Mouse (Mus musculus) T-helper 1 cell (primary cell): ENCODE measurements around the gene Frrs1l.

Source experiments
- in situ Hi-C: fragments of 300-600 bp; cut with MboI, MseI; formaldehyde crosslinking; loops from one replicate; pipeline ENCODE4 v1.15.1; 2025; ENCODE audit warnings: high pct_unique_total_duplicates

Frrs1l gene

GRCm38 (mm10) chr4:56965586-56966179 lies 24.5 kb downstream of the Frrs1l start:
- in situ Hi-C loops, result no loop called here

- in situ Hi-C loops, result no loop called here
Measured at GRCm38 (mm10) chr4:56963687-56964086, 26.5 kb downstream of the Frrs1l start.

- in situ Hi-C loops, result no loop called here
Measured at GRCm38 (mm10) chr4:56961320-56961925, 28.8 kb downstream of the Frrs1l start.

GRCm38 (mm10) chr4:56957518-56957917 lies 32.7 kb downstream of the Frrs1l start:
- in situ Hi-C loops, result no loop called here

GRCm38 (mm10) chr4:56953235-56953634 lies 37.0 kb downstream of the Frrs1l start:
- in situ Hi-C loops, result no loop called here

- in situ Hi-C loops, result no loop called here
Measured at GRCm38 (mm10) chr4:56951701-56952100, 38.5 kb downstream of the Frrs1l start.

GRCm38 (mm10) chr4:56949494-56949893 lies 40.7 kb downstream of the Frrs1l start:
- in situ Hi-C loops, result no loop called here

- in situ Hi-C loops, result no loop called here
Measured at GRCm38 (mm10) chr4:56946641-56947640, 43.2 kb downstream of the Frrs1l start, which contains the start of gene Tmem245. Gene Tmem245, minus strand, starts transcription at chr4:56947437.

GRCm38 (mm10) chr4:56946180-56946579 lies 44.0 kb downstream of the Frrs1l start:
- in situ Hi-C loops, result no loop called here

- in situ Hi-C loops, result no loop called here
Measured at GRCm38 (mm10) chr4:56944286-56944685, 45.9 kb downstream of the Frrs1l start.

GRCm38 (mm10) chr4:56943258-56943657 lies 46.9 kb downstream of the Frrs1l start:
- in situ Hi-C loops, result no loop called here

- in situ Hi-C loops, result no loop called here
Measured at GRCm38 (mm10) chr4:56942567-56942966, 47.6 kb downstream of the Frrs1l start.

GRCm38 (mm10) chr4:56941481-56941880 lies 48.7 kb downstream of the Frrs1l start:
- in situ Hi-C loops, result no loop called here

- in situ Hi-C loops, result no loop called here
Measured at GRCm38 (mm10) chr4:56937136-56937535, 53.1 kb downstream of the Frrs1l start.

- in situ Hi-C loops, result no loop called here
Measured at GRCm38 (mm10) chr4:56935327-56935726, 54.9 kb downstream of the Frrs1l start.

GRCm38 (mm10) chr4:56933154-56933553 lies 57.0 kb downstream of the Frrs1l start:
- in situ Hi-C loops, result no loop called here

GRCm38 (mm10) chr4:56932096-56932495 lies 58.1 kb downstream of the Frrs1l start:
- in situ Hi-C loops, result no loop called here

- in situ Hi-C loops, result no loop called here
Measured at GRCm38 (mm10) chr4:56930312-56930711, 59.9 kb downstream of the Frrs1l start.

GRCm38 (mm10) chr4:56926971-56927370 lies 63.2 kb downstream of the Frrs1l start:
- in situ Hi-C loops, result no loop called here

GRCm38 (mm10) chr4:56922229-56922628 lies 68.0 kb downstream of the Frrs1l start:
- in situ Hi-C loops, result no loop called here

- in situ Hi-C loops, result no loop called here
Measured at GRCm38 (mm10) chr4:56915732-56916325, 74.4 kb downstream of the Frrs1l start.

GRCm38 (mm10) chr4:56914761-56915160 lies 75.4 kb downstream of the Frrs1l start:
- in situ Hi-C loops, result no loop called here
